Comparison of ENCODE assay signal across 17 mouse cellular contexts in genomic region chr2:145566904-145567303, GRCm38 (mm10).
"Had no signal": no experiment of that assay in that cellular context is flagged by ENCODE, and none has a peak within 500 bp of the region (broad histone marks: within the 10 kb centered on the region; RNA-seq: fewer than 3 reads in every experiment).

No protein-coding gene starts in this region.

- ATAC-seq: hindbrain, postnatal 0 days; intestine, embryonic 16.5 days; liver, embryonic 12.5 days had no signal

- DNase-seq: gastrocnemius, adult 2 months; gastrocnemius, postnatal 10 days; gastrocnemius, postnatal 25 days; heart, adult 18-20 months; heart, postnatal 14 days; heart, postnatal 36 days; kidney, adult 11 months; kidney, adult 2 months; kidney, adult 9 months; kidney, postnatal 14 days; kidney, postnatal 36 days; layer of hippocampus, adult 9-11 months; layer of hippocampus, postnatal 36 days; left cerebral cortex, postnatal 4 days had no signal
